Mouse (Mus musculus) MEL (cell line): Measurements from ENCODE around the gene H1fx.
"Not testable (repeated sequence)": the region's sequence is repeated elsewhere in the genome, so short reads cannot be mapped to it uniquely, and the experiment has no call there.

Source experiments
- MXI1 ChIP-seq: IDR thresholded peaks from 2 replicates; pipeline ENCODE4 v1.6.1; 2011; ENCODE audit warnings: mild to moderate bottlenecking, low read depth, low read length, improper control_type of control experiment
- NELFE ChIP-seq: IDR thresholded peaks from 2 replicates; pipeline ENCODE4 v1.6.1; 2011; ENCODE audit warnings: low read depth, low read length, improper control_type of control experiment
- TBP ChIP-seq: IDR thresholded peaks from 2 replicates; pipeline ENCODE4 v1.8.0; 2011; ENCODE audit warnings: low read depth, low read length, improper control_type of control experiment

DNA sequence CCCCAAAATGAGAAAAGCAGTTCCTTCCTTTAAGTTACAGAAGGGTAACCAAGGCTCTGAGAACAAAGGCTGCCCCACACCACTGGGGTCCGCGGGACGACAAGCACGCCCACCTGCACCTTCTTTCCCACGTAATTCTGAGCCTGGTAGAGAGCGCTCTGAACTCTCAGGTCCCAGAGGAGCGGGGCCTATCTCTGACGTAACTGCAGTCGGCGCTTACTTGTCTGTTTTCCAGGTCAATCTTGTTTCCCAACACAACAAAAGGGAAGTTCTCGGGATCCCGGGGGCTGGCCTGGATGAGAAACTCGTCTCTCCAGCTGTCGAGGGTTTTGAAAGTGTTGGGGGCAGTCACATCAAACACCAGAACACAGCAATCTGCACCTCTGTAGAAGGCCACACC lies 23.3 kb upstream of the H1fx start:
- TF ChIP-seq NELFE, MXI1, TBP: not testable (repeated sequence)
